Mouse (Mus musculus): ENCODE measurements around the gene 4930474N05Rik.

GRCm38 (mm10) chr14:36099647-36100046 lies 4.9 kb downstream of the 4930474N05Rik start:
- TF ChIP-seq EP300 (IDR thresholded peaks at IDR 0.05; ENCODE audit: low read depth in 1 of 2, low read length in 2 of 2) (no peak), MXI1 (IDR thresholded peaks at IDR 0.05; ENCODE audit: low read depth, low read length) (no peak), GATA1 (IDR thresholded peaks at IDR 0.05; ENCODE audit: low read depth, low read length) (no peak), ZC3H11A (IDR thresholded peaks at IDR 0.05; ENCODE audit: low read depth, low read length) (no peak), MAX (IDR thresholded peaks at IDR 0.05; ENCODE audit: low read length) (no peak), POLR2A (IDR thresholded peaks at IDR 0.05; ENCODE audit: control insufficient read depth in 1 of 2, insufficient read depth in 1 of 2, low read depth in 1 of 2, low read length in 2 of 2, poor library complexity in 1 of 2) (no peak), ZNF384 (IDR thresholded peaks at IDR 0.05; ENCODE audit: low read depth, low read length) (no peak), GABPA (IDR thresholded peaks at IDR 0.05; ENCODE audit: low read depth, low read length) (no peak), CHD2 (IDR thresholded peaks at IDR 0.05; ENCODE audit: low read length) (no peak), SIN3A (IDR thresholded peaks at IDR 0.05; ENCODE audit: low read length) (no peak), NRF1 (IDR thresholded peaks at IDR 0.05; ENCODE audit: insufficient read depth, low read depth, low read length, poor library complexity, severe bottlenecking) (no peak), CHD1 (IDR thresholded peaks at IDR 0.05; ENCODE audit: low read depth, low read length) (no peak), TBP (IDR thresholded peaks at IDR 0.05; ENCODE audit: low read depth, low read length) (no peak)

All from MEL (cell line).